Mouse (Mus musculus): ENCODE results near the gene Acrv1.
"Not testable (repeated sequence)": the region's sequence is repeated elsewhere in the genome, so short reads cannot be mapped to it uniquely, and the experiment has no call there.

Acrv1 gene

DNA sequence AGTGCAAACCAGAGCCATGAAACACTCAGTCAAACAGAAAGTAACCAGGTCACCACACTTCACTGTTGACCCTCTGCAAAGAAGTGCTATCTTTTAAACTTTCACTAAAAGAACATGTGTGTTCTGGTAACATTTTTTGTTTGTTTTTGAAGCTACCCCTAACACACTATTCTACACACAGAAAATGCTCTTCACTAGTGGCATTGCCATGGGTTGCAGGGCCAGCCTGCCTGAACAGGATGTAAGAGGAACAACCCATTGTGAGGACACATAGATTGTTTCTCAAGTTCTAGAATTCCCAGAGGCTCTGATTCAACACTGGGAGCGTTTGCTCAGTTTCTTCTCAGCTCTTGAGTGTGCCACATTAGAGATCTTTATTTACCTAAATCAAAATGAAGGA lies at the start of gene Acrv1:
Acrv1 (plus strand) TSS at position 301 of the 400 bp plus-strand sequence.
- H3K27me3 ChIP-seq (ENCODE audit: control insufficient read depth, insufficient read depth, low read length, poor library complexity, severe bottlenecking) = no peaks in the 10 kb centered on the region
- no peak for DNase-seq (ENCODE audit: low read depth, low spot score)
- no peaks in the 10 kb centered on the region for H3K36me3 ChIP-seq (ENCODE audit: control insufficient read depth, insufficient read depth, low read length, poor library complexity, severe bottlenecking)

DNA sequence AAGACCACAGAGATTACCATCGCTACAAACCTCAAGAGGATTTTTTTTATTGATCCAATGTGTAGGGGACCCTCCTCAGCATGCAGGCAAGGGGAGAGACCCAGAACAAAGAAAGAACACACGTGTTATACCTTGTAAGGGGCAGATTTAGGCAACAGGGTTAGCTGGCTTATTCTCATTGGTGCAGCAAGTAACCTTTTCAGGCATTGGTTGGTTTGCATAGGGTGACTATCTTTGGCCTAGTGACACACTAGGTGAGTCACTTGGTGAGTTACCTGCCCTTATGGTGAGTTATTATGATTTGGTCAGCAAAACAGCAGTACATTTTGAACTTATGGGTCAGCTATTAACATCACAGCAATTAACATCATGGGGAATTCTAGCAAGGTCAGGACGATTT lies 49.7 kb upstream of the Acrv1 start, which contains the start of gene A630095E13Rik:
A630095E13Rik (minus strand) TSS at position 101 of the 400 bp plus-strand sequence.
- H3K36me3 ChIP-seq (ENCODE audit: control insufficient read depth, insufficient read depth, low read length, poor library complexity, severe bottlenecking); DNase-seq (ENCODE audit: low read depth, low spot score); H3K27me3 ChIP-seq (ENCODE audit: control insufficient read depth, insufficient read depth, low read length, poor library complexity, severe bottlenecking): not testable (repeated sequence)

DNA sequence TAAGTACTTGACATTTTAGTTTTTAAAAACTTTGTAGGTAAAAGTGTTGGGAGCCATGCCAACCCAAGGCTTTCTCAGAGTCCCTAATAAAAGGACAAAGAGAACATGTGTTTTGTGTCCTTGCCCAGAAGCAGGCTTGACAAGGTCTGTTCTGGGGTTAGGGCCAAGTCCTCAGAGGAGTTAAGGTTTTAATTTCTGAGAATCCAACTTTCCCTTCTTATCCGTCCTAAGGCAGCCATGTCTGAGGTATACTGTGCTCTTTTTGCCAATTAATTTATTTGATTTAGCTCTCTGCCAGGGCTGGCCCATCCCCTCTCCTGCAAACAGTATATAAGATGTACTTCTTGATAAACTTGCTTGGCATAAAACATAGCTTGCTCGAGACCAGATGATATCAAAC lies 11.6 kb upstream of the Acrv1 start:
- no peak for DNase-seq (ENCODE audit: low read depth, low spot score)
- no peaks in the 10 kb centered on the region for H3K36me3 ChIP-seq (ENCODE audit: control insufficient read depth, insufficient read depth, low read length, poor library complexity, severe bottlenecking)
- H3K27me3 ChIP-seq (ENCODE audit: control insufficient read depth, insufficient read depth, low read length, poor library complexity, severe bottlenecking) = no peaks in the 10 kb centered on the region

DNA sequence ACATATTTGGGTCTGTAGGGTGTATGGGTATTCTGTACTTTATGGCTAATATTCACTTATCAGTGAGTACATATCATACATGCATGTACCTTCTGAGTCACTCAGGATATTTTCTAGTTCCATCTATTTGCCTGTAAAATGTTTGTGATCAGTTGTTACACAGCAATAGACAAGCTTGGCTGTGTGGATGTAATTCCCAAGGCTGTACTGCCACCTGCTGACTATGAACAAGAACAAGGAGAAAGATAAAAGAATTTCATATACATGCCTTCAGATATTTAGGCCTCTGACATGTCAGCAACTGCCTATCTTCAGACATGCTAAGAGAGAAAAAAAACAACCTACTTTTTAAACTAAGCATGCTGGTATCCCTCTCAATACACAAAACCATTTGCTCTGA lies 5.7 kb upstream of the Acrv1 start:
- Histone ChIP-seq H3K27me3 (ENCODE audit: control insufficient read depth, insufficient read depth, low read length, poor library complexity, severe bottlenecking) (no peaks in the 10 kb centered on the region), H3K36me3 (ENCODE audit: control insufficient read depth, insufficient read depth, low read length, poor library complexity, severe bottlenecking) (no peaks in the 10 kb centered on the region)
- DNase-seq (ENCODE audit: low read depth, low spot score) = no peak

DNA sequence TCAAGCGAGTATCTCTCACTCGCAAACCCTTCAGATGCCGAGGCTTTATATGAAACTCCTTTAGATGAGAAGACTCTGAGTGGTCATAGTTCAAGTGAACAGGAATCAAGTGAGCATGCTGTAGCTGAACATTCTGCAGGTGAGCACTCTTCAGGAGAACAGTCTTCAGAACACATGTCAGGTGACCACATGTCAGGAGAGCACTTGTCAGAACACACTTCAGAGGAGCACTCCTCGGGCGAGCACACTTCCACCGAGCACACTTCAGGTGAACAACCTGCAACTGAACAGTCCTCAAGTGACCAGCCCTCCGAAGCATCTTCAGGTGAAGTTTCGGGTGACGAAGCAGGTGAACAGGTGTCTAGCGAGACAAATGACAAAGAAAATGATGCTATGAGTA lies 1.3 kb downstream of the Acrv1 start:
- no peaks in the 10 kb centered on the region for H3K27me3 ChIP-seq (ENCODE audit: control insufficient read depth, insufficient read depth, low read length, poor library complexity, severe bottlenecking)
- no peak for DNase-seq (ENCODE audit: low read depth, low spot score)
- no peaks in the 10 kb centered on the region for H3K36me3 ChIP-seq (ENCODE audit: control insufficient read depth, insufficient read depth, low read length, poor library complexity, severe bottlenecking)

DNA sequence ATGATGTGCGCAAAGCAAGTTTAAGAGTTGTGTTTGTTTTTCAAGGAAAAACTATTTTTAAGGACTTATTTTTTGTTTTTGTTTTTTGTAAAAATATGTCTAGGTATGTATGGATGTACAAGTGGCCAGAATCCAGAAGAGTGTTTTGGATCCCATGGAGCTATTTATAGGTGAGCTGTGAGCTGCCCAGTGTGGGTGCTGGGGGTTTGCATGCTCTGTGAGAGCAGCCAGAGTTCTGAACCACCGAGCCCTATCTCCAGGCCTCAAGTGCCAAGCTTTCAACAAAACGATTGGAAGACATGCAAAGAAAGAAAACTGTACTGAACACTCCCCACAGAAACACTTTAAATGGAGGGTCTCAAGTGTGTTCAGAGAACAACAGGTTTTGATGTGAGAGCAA lies 12.9 kb downstream of the Acrv1 start:
- Histone ChIP-seq H3K27me3 (ENCODE audit: control insufficient read depth, insufficient read depth, low read length, poor library complexity, severe bottlenecking) (no peaks in the 10 kb centered on the region), H3K36me3 (ENCODE audit: control insufficient read depth, insufficient read depth, low read length, poor library complexity, severe bottlenecking) (no peaks in the 10 kb centered on the region)
- no peak for DNase-seq (ENCODE audit: low read depth, low spot score)

DNA sequence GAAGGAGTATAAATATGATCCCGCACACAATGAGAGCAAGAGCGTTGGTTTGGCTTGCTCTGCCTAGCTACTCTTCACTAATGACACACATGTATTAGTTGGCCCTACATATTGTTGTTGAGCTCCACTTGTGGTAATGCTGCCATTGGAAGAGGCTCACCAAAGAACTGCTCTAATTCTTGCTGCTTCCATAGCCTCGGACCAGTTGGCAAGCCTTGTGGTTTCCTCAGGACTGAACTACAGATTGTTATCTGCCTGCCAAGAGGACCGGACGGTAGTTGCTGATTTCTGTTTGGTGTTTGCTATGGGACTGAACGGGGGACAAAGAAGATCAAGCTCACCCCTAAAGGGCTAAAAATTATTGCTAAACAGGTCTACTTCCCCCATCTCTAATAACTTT lies 14.3 kb downstream of the Acrv1 start:
- no peak for DNase-seq (ENCODE audit: low read depth, low spot score)
- no peaks in the 10 kb centered on the region for H3K36me3 ChIP-seq (ENCODE audit: control insufficient read depth, insufficient read depth, low read length, poor library complexity, severe bottlenecking)
- H3K27me3 ChIP-seq (ENCODE audit: control insufficient read depth, insufficient read depth, low read length, poor library complexity, severe bottlenecking) = no peaks in the 10 kb centered on the region

DNA sequence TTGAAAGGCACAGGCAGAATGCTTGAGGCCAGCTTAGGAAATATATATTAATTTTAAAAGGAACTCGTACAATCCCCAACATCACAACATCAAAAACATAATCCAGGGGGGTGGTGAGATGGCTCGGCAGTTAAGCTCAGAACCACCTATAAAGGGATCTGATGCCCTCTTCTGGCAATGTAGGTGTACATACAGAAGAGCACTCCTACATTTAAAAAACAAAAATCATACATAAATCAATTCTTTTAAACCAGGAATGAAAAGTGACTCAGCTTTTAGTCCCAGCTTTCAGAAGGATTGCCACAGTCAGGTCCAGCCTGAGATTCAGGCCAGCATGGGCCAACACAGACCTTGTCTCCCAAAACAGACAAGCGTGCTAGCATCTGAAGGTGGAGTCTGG lies 23.6 kb downstream of the Acrv1 start:
- DNase-seq (ENCODE audit: low read depth, low spot score) = peak; percentile 4
- H3K27me3 ChIP-seq (ENCODE audit: control insufficient read depth, insufficient read depth, low read length, poor library complexity, severe bottlenecking) = no peaks in the 10 kb centered on the region
- H3K36me3 ChIP-seq (ENCODE audit: control insufficient read depth, insufficient read depth, low read length, poor library complexity, severe bottlenecking) = no peaks in the 10 kb centered on the region

DNA sequence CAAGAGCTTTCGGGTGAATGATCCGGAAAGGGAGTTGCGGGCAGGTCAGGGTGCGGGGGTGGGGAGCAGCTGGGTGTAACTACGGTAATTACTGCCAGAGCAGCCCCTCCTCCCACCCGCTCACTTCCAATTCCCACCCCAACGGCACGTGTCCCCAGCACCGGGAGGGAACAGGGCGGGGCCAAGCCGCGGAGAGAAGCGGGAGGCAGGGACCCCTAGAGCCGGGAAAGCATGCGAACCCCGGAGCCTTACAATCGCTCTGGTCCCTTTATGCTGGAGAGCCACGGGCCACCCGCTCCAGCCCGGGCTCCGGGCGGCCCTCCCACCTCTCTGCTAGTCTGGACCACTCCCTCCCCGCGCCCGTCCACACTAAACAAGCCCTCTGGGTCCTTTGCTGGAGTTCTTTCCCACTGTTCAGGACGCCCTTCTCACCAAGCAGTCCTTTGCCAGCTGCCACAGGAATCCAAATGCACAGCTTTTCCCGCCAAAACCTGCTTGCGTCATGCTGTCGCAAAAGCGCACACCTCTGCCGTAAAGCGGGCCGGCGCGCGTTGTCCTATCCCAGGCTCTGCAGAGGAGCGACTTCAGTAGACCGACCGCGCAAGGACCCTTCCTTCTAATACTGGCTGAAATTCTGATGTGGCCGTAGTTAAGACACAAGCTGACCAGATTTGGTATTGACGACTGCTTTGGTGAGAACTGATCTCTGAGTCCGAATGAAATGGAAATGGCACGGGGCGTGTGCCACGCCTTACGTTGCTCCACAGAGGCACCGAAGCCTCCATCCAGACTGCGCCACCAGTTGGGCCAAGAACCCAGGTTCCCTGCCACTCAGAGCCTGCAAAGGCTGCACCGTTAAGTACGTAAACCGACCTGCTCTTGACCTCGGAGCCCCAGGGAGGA lies 33.4 kb downstream of the Acrv1 start:
- no peaks in the 10 kb centered on the region for H3K27me3 ChIP-seq (ENCODE audit: control insufficient read depth, insufficient read depth, low read length, poor library complexity, severe bottlenecking)
- H3K36me3 ChIP-seq (ENCODE audit: control insufficient read depth, insufficient read depth, low read length, poor library complexity, severe bottlenecking) = peaks cover 2% of the 10 kb centered on the region; the same call in 1 of the 2 replicates
- DNase-seq (ENCODE audit: low read depth, low spot score) = peak; percentile 89

DNA sequence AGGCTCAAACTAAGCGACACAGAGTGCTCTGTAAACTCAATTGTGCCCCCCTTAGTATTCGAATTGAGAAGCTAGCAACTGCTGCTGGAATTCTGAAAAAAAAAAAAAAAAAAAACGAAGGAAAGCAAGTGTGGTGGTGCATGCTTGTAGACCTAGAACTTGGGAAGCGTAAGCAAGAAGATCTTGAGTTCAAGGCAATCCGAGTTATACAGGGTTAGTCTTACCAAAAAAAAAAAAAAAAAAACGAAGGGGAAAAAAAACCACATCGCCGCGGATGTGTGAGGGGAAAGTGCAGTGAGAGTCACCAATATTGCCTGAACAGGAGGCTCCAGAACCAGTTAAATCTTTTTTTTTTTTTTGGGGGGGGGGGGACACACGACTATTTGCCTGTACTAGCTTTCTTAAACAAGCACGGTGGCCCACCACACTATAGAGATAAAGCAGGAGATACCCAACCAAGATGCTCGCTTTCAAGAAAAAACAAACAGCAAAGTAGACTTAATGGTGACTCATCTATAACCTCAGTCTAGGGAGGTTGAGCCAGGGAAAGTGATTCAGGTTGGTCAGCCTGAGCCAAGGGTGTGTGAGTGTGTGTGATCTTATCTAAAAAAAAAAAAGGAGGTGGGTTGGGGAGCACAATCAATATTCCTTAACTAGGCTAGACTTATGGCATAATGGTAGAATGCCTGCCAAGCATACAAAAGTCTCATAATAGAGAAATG lies 34.2 kb downstream of the Acrv1 start, which contains the start of gene Chek1:
Chek1 (minus strand) TSS at position 32 of the 722 bp plus-strand sequence.
- DNase-seq (ENCODE audit: low read depth, low spot score) = peak; percentile 6
- Histone ChIP-seq H3K27me3 (ENCODE audit: control insufficient read depth, insufficient read depth, low read length, poor library complexity, severe bottlenecking) (no peaks in the 10 kb centered on the region), H3K36me3 (ENCODE audit: control insufficient read depth, insufficient read depth, low read length, poor library complexity, severe bottlenecking) (peaks cover 2% of the 10 kb centered on the region; the same call in 1 of the 2 replicates)
